Mouse (Mus musculus) embryonic facial prominence, embryonic 11.5 days (tissue): ENCODE measurements around the gene Rnf151. TPM values are rescaled to one million over a fixed set of nuclear protein-coding genes. Genes with fewer than 3 reads are reported as not detected.
"Not testable (repeated sequence)": the region's sequence is repeated elsewhere in the genome, so short reads cannot be mapped to it uniquely, and the experiment has no call there.

Experiments used
- ATAC-seq: fragments of 200-750 bp; cut with Nextera tagmentation; replicated peaks from 2 replicates; pipeline ENCODE4 v1.8.0; 2017; ENCODE audit warnings: low read depth; ENCODE audit not compliant: insufficient number of reproducible peaks, low FRiP score, low TSS enrichment
- DNase-seq: peaks from one replicate; pipeline ENCODE4 v3.0.0-alpha.2; 2015; ENCODE audit warnings: low spot score
- H3K27ac ChIP-seq: fragments of 300-500 bp; sonication (generic); replicated peaks from 2 replicates; pipeline ENCODE4 v1.5.1; 2014; ENCODE audit warnings: mild to moderate bottlenecking, low read depth, low read length, control low read depth
- H3K27me3 ChIP-seq: fragments of 300-500 bp; sonication (generic); 2 replicates; pipeline ENCODE4 v1.6.1; 2014; ENCODE audit warnings: mild to moderate bottlenecking, low read length, moderate library complexity, mixed read lengths; ENCODE audit not compliant: control insufficient read depth, insufficient read depth
- H3K36me3 ChIP-seq: fragments of 300-500 bp; sonication (generic); replicated peaks from 2 replicates; pipeline ENCODE4 v1.6.1; 2014; ENCODE audit warnings: low read depth, mild to moderate bottlenecking, low read length, moderate library complexity, mixed read lengths; ENCODE audit not compliant: control insufficient read depth, insufficient read depth
- H3K4me1 ChIP-seq: fragments of 300-500 bp; sonication (generic); 2 replicates; pipeline ENCODE4 v1.6.1; 2014; ENCODE audit warnings: low read length, mixed read lengths; ENCODE audit not compliant: control insufficient read depth, insufficient read depth
- H3K4me2 ChIP-seq: fragments of 300-500 bp; sonication (generic); 2 replicates; pipeline ENCODE4 v1.6.1; 2014; ENCODE audit warnings: low read depth, mild to moderate bottlenecking, control low read depth, low read length, moderate library complexity
- H3K4me3 ChIP-seq: fragments of 300-500 bp; sonication (generic); 2 replicates; pipeline ENCODE4 v1.5.1; 2014; ENCODE audit warnings: low read depth, low read length, control low read depth
- H3K9ac ChIP-seq: fragments of 300-500 bp; sonication (generic); replicated peaks from 2 replicates; pipeline ENCODE4 v1.6.1; 2014; ENCODE audit warnings: mild to moderate bottlenecking, control low read depth, low read length
- H3K9me3 ChIP-seq: fragments of 300-500 bp; sonication (generic); replicated peaks from 2 replicates; pipeline ENCODE4 v1.6.1; 2016; ENCODE audit warnings: mild to moderate bottlenecking, low read length, inconsistent platforms, mixed read lengths; ENCODE audit not compliant: control insufficient read depth
- WGBS: fragments of 180-500 bp; shearing (Covaris S2); extraction: QIAGEN DNeasy Blood & Tissue Kit; methylation state at CpG from one replicate; pipeline ENCODE4 v1.1.7; 2014; 5-methylcytosine and 5-hydroxymethylcytosine counted together
- polyA plus RNA-seq: library from polyadenylated mRNA; unstranded; fragments of >200 nt; fragmentation: Nextera tagmentation; extraction: Ambion mirVana; gene quantifications from 2 replicates; pipeline ENCODE4 v1.2.1, GENCODE M21; 2014

The Rnf151 gene
- polyA plus RNA-seq, 1 experiment from 2014 or later = 0.18 TPM

DNA sequence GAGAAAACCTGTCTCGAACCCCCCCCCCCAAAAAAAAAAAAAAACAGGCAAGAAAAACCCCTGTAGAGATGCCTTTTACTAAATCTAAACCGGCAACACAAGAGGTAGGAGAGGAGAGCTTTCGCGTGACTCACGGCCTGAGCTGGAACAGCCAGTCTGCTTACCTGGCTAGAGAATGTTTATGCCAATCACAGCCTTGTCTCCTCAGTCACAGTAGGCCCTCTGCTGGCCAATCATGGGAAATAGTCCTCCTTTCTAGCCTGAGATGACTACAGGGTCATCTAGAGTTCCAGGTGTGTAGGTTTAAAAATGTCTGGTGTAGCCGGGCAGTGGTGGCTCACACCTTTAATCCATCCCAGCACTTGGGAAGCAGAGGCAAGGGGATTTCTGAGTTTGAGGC, 50.4 kb downstream of the Rnf151 start:
- ATAC-seq (no peak), DNase-seq (peak; percentile 73)
- H3K9ac ChIP-seq = no peak overlapping the region
- 33% methylated on average over 6 of the region's 6 CpGs for WGBS
- H3K27me3 ChIP-seq = no peaks in the 10 kb centered on the region
- no peak overlapping the region for H3K4me3 ChIP-seq
- peaks cover 5% of the 10 kb centered on the region; the same call in 1 of the 2 replicates for H3K4me1 ChIP-seq
- no peak overlapping the region for H3K27ac ChIP-seq
- no peaks in the 10 kb centered on the region for H3K36me3 ChIP-seq
- no peak overlapping the region for H3K4me2 ChIP-seq
- no peaks in the 10 kb centered on the region for H3K9me3 ChIP-seq

DNA sequence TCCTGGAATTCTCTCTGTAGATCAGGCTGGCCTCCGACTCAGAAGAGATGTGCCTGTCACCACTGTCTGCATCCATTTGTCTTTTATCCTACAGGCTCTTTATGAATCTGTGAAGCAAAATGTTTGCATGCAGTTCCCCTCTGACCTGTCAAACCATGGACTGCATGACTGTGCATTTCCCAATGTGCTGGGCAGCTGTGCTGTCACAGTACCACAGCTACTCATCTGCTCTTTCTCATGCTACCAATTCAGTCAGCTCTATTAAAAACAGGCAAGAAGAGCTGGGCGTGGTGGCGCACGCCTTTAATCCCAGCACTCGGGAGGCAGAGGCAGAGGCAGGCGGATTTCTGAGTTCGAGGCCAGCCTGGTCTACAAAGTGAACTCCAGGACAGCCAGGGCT, 50.9 kb downstream of the Rnf151 start:
- not testable (repeated sequence) for H3K4me3 ChIP-seq, H3K36me3 ChIP-seq, H3K9me3 ChIP-seq, DNase-seq, H3K27ac ChIP-seq, H3K4me1 ChIP-seq, H3K9ac ChIP-seq, H3K4me2 ChIP-seq, ATAC-seq, H3K27me3 ChIP-seq
- WGBS = 69% methylated on average over 7 of the region's 7 CpGs

Other genes starting within 250 kb of the Rnf151 start
- 10.3 and 11.1 TPM in 2 replicates for gene E4f1, start 247.8 kb downstream of the Rnf151 start, polyA plus RNA-seq
- 53.7 and 54.9 TPM in 2 replicates for gene Pgp, start 247.7 kb downstream of the Rnf151 start, polyA plus RNA-seq
- gene Bricd5, start 244.2 kb downstream of the Rnf151 start, polyA plus RNA-seq = 0.42 TPM in 1 of 2 replicates, not detected in the other
- 30.3 and 32.0 TPM in 2 replicates for gene Mlst8, start 239.0 kb downstream of the Rnf151 start, polyA plus RNA-seq
- 2.6 and 2.8 TPM in 2 replicates for gene Caskin1, start 229.5 kb downstream of the Rnf151 start, polyA plus RNA-seq
- gene Traf7, start 190.1 kb downstream of the Rnf151 start, polyA plus RNA-seq = 86.1 and 88.2 TPM in 2 replicates
- 1.4 and 1.8 TPM in 2 replicates for gene Rab26, start 183.9 kb downstream of the Rnf151 start, polyA plus RNA-seq
- 9.6 and 16.6 TPM in 2 replicates for gene Pkd1, start 168.2 kb downstream of the Rnf151 start, polyA plus RNA-seq
- 46.2 and 56.4 TPM in 2 replicates for gene Tsc2, start 85.4 kb downstream of the Rnf151 start, polyA plus RNA-seq
- gene Nthl1, start 85.4 kb downstream of the Rnf151 start, polyA plus RNA-seq = 18.6 and 22.9 TPM in 2 replicates
- 48.3 and 50.2 TPM in 2 replicates for gene Slc9a3r2, start 67.7 kb downstream of the Rnf151 start, polyA plus RNA-seq
- 0.48 TPM in 1 of 2 replicates, not detected in the other for gene Npw, start 59.6 kb downstream of the Rnf151 start, polyA plus RNA-seq
- gene Zfp598, start 48.4 kb downstream of the Rnf151 start, polyA plus RNA-seq = 24.1 and 26.6 TPM in 2 replicates
- gene Syngr3, start 28.1 kb downstream of the Rnf151 start, polyA plus RNA-seq = 6.2 and 6.6 TPM in 2 replicates
- 46.8 and 52.4 TPM in 2 replicates for gene Gfer, start 21.9 kb downstream of the Rnf151 start, polyA plus RNA-seq
- 1.1 and 2.7 TPM in 2 replicates for gene Noxo1, start 21.8 kb downstream of the Rnf151 start, polyA plus RNA-seq
- 96.3 and 102 TPM in 2 replicates for gene Tbl3, start 10.4 kb downstream of the Rnf151 start, polyA plus RNA-seq
- 1,371 and 1,480 TPM in 2 replicates for gene Rps2, start 53 bp upstream of the Rnf151 start, polyA plus RNA-seq
- 191 and 217 TPM in 2 replicates for gene Ndufb10, start 6.4 kb upstream of the Rnf151 start, polyA plus RNA-seq
- gene Rpl3l, start 9.8 kb upstream of the Rnf151 start, polyA plus RNA-seq = not detected in 2 replicates
- 23.6 and 24.3 TPM in 2 replicates for gene Msrb1, start 18.6 kb upstream of the Rnf151 start, polyA plus RNA-seq
- gene Hs3st6, start 34.9 kb upstream of the Rnf151 start, polyA plus RNA-seq = 4.3 and 4.7 TPM in 2 replicates
- not detected in 2 replicates for gene Meiob, start 86.2 kb upstream of the Rnf151 start, polyA plus RNA-seq
- 23.2 and 24.1 TPM in 2 replicates for gene Hagh, start 122.1 kb upstream of the Rnf151 start, polyA plus RNA-seq
- 21.7 and 23.0 TPM in 2 replicates for gene Fahd1, start 132.3 kb upstream of the Rnf151 start, polyA plus RNA-seq
- gene Igfals, start 147.9 kb upstream of the Rnf151 start, polyA plus RNA-seq = 0.14 TPM in 2 replicates
- gene Nubp2, start 168.3 kb upstream of the Rnf151 start, polyA plus RNA-seq = 61.0 and 63.9 TPM in 2 replicates
- 34.8 and 39.8 TPM in 2 replicates for gene Spsb3, start 168.6 kb upstream of the Rnf151 start, polyA plus RNA-seq
- 15.9 and 18.2 TPM in 2 replicates for gene Eme2, start 177.0 kb upstream of the Rnf151 start, polyA plus RNA-seq
- gene Mrps34, start 177.1 kb upstream of the Rnf151 start, polyA plus RNA-seq = 68.6 and 84.7 TPM in 2 replicates
- 49.4 and 52.8 TPM in 2 replicates for gene Nme3, start 178.4 kb upstream of the Rnf151 start, polyA plus RNA-seq
- gene Mapk8ip3, start 218.9 kb upstream of the Rnf151 start, polyA plus RNA-seq = 22.9 and 26.2 TPM in 2 replicates
- gene Jpt2, start 242.6 kb upstream of the Rnf151 start, polyA plus RNA-seq = 245 and 249 TPM in 2 replicates